Mouse (Mus musculus): ENCODE measurements at regions not wholly inside any gene's neighbourhood (a gene's known extent, or its start where the extent isn't known, plus 50 kb on each side); places are given as distances from the start of the nearest gene placed in this dataset.

- DNase-seq (ENCODE audit: low read depth, low spot score), result peak; percentile 58
Observed at GRCm38 (mm10) chr11:39733434-39734076, 961.4 kb downstream of the Mat2b start.

GRCm38 (mm10) chr11:39723621-39724020, 971.4 kb downstream of the Mat2b start:
- no peak for DNase-seq (ENCODE audit: low read depth, low spot score)

- no peak for DNase-seq (ENCODE audit: low read depth, low spot score)
Observed at GRCm38 (mm10) chr11:39678521-39678920, 1016.5 kb downstream of the Mat2b start.

- no peak for DNase-seq (ENCODE audit: low read depth, low spot score)
Observed at GRCm38 (mm10) chr11:39653595-39653994, 1041.4 kb downstream of the Mat2b start.

GRCm38 (mm10) chr11:39619356-39619755, 1075.6 kb downstream of the Mat2b start:
- no peak for DNase-seq (ENCODE audit: low read depth, low spot score)

- DNase-seq (ENCODE audit: low read depth, low spot score), result no peak
Observed at GRCm38 (mm10) chr11:39615843-39616242, 1079.2 kb downstream of the Mat2b start.

GRCm38 (mm10) chr11:39596479-39596878, 1098.5 kb downstream of the Mat2b start:
- DNase-seq (ENCODE audit: low read depth, low spot score), result peak; percentile 45

GRCm38 (mm10) chr11:39588641-39589385, 1106.2 kb downstream of the Mat2b start:
- peak; percentile 79 for DNase-seq (ENCODE audit: low read depth, low spot score)

- DNase-seq (ENCODE audit: low read depth, low spot score), result no peak
Observed at GRCm38 (mm10) chr11:39558287-39558686, 1136.7 kb downstream of the Mat2b start.

- no peak for DNase-seq (ENCODE audit: low read depth, low spot score)
Observed at GRCm38 (mm10) chr11:39550066-39550465, 1144.9 kb downstream of the Mat2b start.

GRCm38 (mm10) chr11:39524866-39525649, 1169.9 kb downstream of the Mat2b start:
- peak; percentile 43 for DNase-seq (ENCODE audit: low read depth, low spot score)

GRCm38 (mm10) chr11:39495253-39495652, 1199.8 kb downstream of the Mat2b start:
- DNase-seq (ENCODE audit: low read depth, low spot score), result no peak

GRCm38 (mm10) chr11:39477136-39477535, 1217.9 kb downstream of the Mat2b start:
- no peak for DNase-seq (ENCODE audit: low read depth, low spot score)

- no peak for DNase-seq (ENCODE audit: low read depth, low spot score)
Observed at GRCm38 (mm10) chr11:39453329-39453952, 1241.6 kb downstream of the Mat2b start.

- DNase-seq (ENCODE audit: low read depth, low spot score), result no peak
Observed at GRCm38 (mm10) chr11:39446374-39446773, 1248.6 kb downstream of the Mat2b start.

- peak; percentile 10 for DNase-seq (ENCODE audit: low read depth, low spot score)
Observed at GRCm38 (mm10) chr11:39411691-39412090, 1283.3 kb downstream of the Mat2b start.

- no peak for DNase-seq (ENCODE audit: low read depth, low spot score)
Observed at GRCm38 (mm10) chr11:39411182-39411581, 1283.8 kb downstream of the Mat2b start.

- no peak for DNase-seq (ENCODE audit: low read depth, low spot score)
Observed at GRCm38 (mm10) chr11:39364827-39365226, 1330.2 kb downstream of the Mat2b start.

- DNase-seq (ENCODE audit: low read depth, low spot score), result no peak
Observed at GRCm38 (mm10) chr11:39350616-39351015, 1344.4 kb downstream of the Mat2b start.

Measured in brain, embryonic 18.5 days (tissue).